Mouse (Mus musculus) MEL (cell line): ENCODE results near the gene Unc45a. TPM values are rescaled to one million over a fixed set of nuclear protein-coding genes. Genes with fewer than 3 reads are reported as not detected.

Source experiments
- DNase-seq: peaks from one replicate; pipeline ENCODE4 v3.0.0; 2011; ENCODE audit warnings: low read depth, low spot score
- H3K27ac ChIP-seq: 2 replicates; pipeline ENCODE4 v1.5.1; 2012; ENCODE audit warnings: low read depth, mild to moderate bottlenecking, control low read depth, low read length, moderate library complexity; ENCODE audit not compliant: control insufficient read depth
- H3K27me3 ChIP-seq, 2 experiments: fragments of 150-350 bp in 1 of 2; sonication (generic) in 1 of 2; 2 replicates each; pipeline ENCODE4 v1.6.1; 2012; ENCODE audit warnings: low read length in 2 of 2, mild to moderate bottlenecking in 2 of 2, improper control_type of control experiment in 1 of 2, moderate library complexity in 1 of 2; ENCODE audit not compliant: insufficient read depth in 2 of 2, control insufficient read depth in 1 of 2
- H3K36me3 ChIP-seq, 2 experiments: 2 replicates each; pipeline ENCODE4 v1.6.1; 2012 to 2014; ENCODE audit warnings: low read length in 2 of 2, improper control_type of control experiment in 1 of 2, inconsistent platforms in 1 of 2, mild to moderate bottlenecking in 1 of 2; ENCODE audit not compliant: insufficient read depth in 2 of 2, control insufficient read depth in 1 of 2
- H3K4me1 ChIP-seq, 2 experiments: fragments of 150-350 bp in 1 of 2; sonication (generic) in 1 of 2; 2 replicates each; pipeline ENCODE4 v1.6.1; 2012; ENCODE audit warnings: low read length in 2 of 2, improper control_type of control experiment in 1 of 2, mild to moderate bottlenecking in 1 of 2; ENCODE audit not compliant: insufficient read depth in 2 of 2, control insufficient read depth in 1 of 2
- H3K4me3 ChIP-seq, 2 experiments: fragments of 150-350 bp in 1 of 2; sonication (generic) in 1 of 2; 2 replicates each; pipeline ENCODE4 v1.5.1; 2012; ENCODE audit warnings: low read depth in 2 of 2, low read length in 2 of 2, mild to moderate bottlenecking in 2 of 2, moderate library complexity in 2 of 2, control low read depth in 1 of 2, improper control_type of control experiment in 1 of 2; ENCODE audit not compliant: control insufficient read depth in 1 of 2, insufficient read depth in 1 of 2
- H3K79me2 ChIP-seq: 2 replicates; pipeline ENCODE4 v1.6.1; 2012; ENCODE audit warnings: mild to moderate bottlenecking, low read length, moderate library complexity; ENCODE audit not compliant: control insufficient read depth, poor library complexity, insufficient read depth
- H3K9ac ChIP-seq: 2 replicates; pipeline ENCODE4 v1.6.1; 2012; ENCODE audit warnings: low read depth, mild to moderate bottlenecking, control low read depth, low read length, moderate library complexity; ENCODE audit not compliant: control insufficient read depth, poor library complexity, severe bottlenecking
- H3K9me3 ChIP-seq: fragments of 150-350 bp; sonication (generic); replicated peaks from 2 replicates; pipeline ENCODE4 v1.6.1; 2012; ENCODE audit warnings: mild to moderate bottlenecking, low read length, improper control_type of control experiment, moderate library complexity; ENCODE audit not compliant: insufficient read depth
- BHLHE40 ChIP-seq: IDR thresholded peaks from 2 replicates; pipeline ENCODE4 v1.6.1; 2012; ENCODE audit warnings: low read depth, mild to moderate bottlenecking, inconsistent platforms, low read length, improper control_type of control experiment, borderline replicate concordance
- CTCF ChIP-seq, 3 experiments: IDR thresholded peaks in 2 of 3; conservative IDR thresholded peaks in 1 of 3; 2 replicates each; pipeline ENCODE4 v1.5.1; 2011 to 2012; ENCODE audit warnings: low read length in 3 of 3, low read depth in 2 of 3, mild to moderate bottlenecking in 2 of 3, improper control_type of control experiment in 1 of 3, inconsistent platforms in 1 of 3, mixed read lengths in 1 of 3, moderate library complexity in 1 of 3; ENCODE audit not compliant: control insufficient read depth in 1 of 3, insufficient read depth in 1 of 3, poor library complexity in 1 of 3, severe bottlenecking in 1 of 3
- GATA1 ChIP-seq: IDR thresholded peaks from 2 replicates; pipeline ENCODE4 v1.6.1; 2011; ENCODE audit warnings: low read depth, low read length, improper control_type of control experiment
- KAT2A ChIP-seq: conservative IDR thresholded peaks from 2 replicates; pipeline ENCODE4 v1.6.1; 2012; ENCODE audit warnings: low read depth, low read length, improper control_type of control experiment, inconsistent platforms
- MAZ ChIP-seq: IDR thresholded peaks from 2 replicates; pipeline ENCODE4 v1.6.1; 2012; ENCODE audit warnings: low read depth, mild to moderate bottlenecking, inconsistent platforms, low read length, improper control_type of control experiment
- MYC ChIP-seq: IDR thresholded peaks from 2 replicates; pipeline ENCODE4 v1.6.1; 2011; ENCODE audit warnings: low read depth, mild to moderate bottlenecking, low read length, improper control_type of control experiment, moderate library complexity
- POLR2A ChIP-seq, 2 experiments: IDR thresholded peaks; 2 replicates each; pipeline ENCODE4 v1.6.1; 2011 to 2012; ENCODE audit warnings: low read length in 2 of 2, mild to moderate bottlenecking in 2 of 2, control low read depth in 1 of 2, improper control_type of control experiment in 1 of 2, low read depth in 1 of 2, moderate library complexity in 1 of 2; ENCODE audit not compliant: control insufficient read depth in 1 of 2, insufficient read depth in 1 of 2, poor library complexity in 1 of 2
- POLR2AphosphoS2 ChIP-seq: IDR thresholded peaks from 2 replicates; pipeline ENCODE4 v1.6.1; 2011; ENCODE audit warnings: low read length, improper control_type of control experiment
- POLR2AphosphoS5 ChIP-seq: IDR thresholded peaks from 2 replicates; pipeline ENCODE4 v1.6.1; 2012; ENCODE audit warnings: low read depth, borderline replicate concordance, mild to moderate bottlenecking, inconsistent platforms, low read length, moderate library complexity, mixed read lengths
- RAD21 ChIP-seq: IDR thresholded peaks from 2 replicates; pipeline ENCODE4 v1.6.1; 2011; ENCODE audit warnings: mild to moderate bottlenecking, low read depth, low read length, improper control_type of control experiment
- SMC3 ChIP-seq: IDR thresholded peaks from 2 replicates; pipeline ENCODE4 v1.6.1; 2011; ENCODE audit warnings: low read depth, low read length, improper control_type of control experiment
- TCF12 ChIP-seq: IDR thresholded peaks from 2 replicates; pipeline ENCODE4 v1.6.1; 2014; ENCODE audit warnings: low read depth, mild to moderate bottlenecking, inconsistent platforms, low read length, improper control_type of control experiment, moderate library complexity
- USF1 ChIP-seq: IDR thresholded peaks from 2 replicates; pipeline ENCODE4 v1.6.1; 2014; ENCODE audit warnings: low read depth, mild to moderate bottlenecking, inconsistent platforms, low read length, improper control_type of control experiment, moderate library complexity
- polyA plus RNA-seq, 2 experiments: library from polyadenylated mRNA; stranded (reverse) in 1 of 2; unstranded in 1 of 2; fragments of >175 nt in 1 of 2; fragments of >200 nt in 1 of 2; gene quantifications; 2 replicates each; pipeline versions ENCODE4 v1.2.1 to v1.2.4; 2012; ENCODE audit warnings: low replicate concordance in 2 of 2, low read depth in 1 of 2; ENCODE audit not compliant: insufficient read length in 2 of 2, insufficient read depth in 1 of 2, missing spikeins in 1 of 2
- total RNA-seq: library from RNA; depleted of rRNA; stranded (reverse); fragments of 300-350 nt; gene quantifications from 2 replicates; pipeline ENCODE4 v1.2.3, GENCODE M21; 2012

Gene Unc45a
- total and polyA plus RNA-seq, 3 experiments = 26.1 to 28.2 TPM; not detected in 1

DNA sequence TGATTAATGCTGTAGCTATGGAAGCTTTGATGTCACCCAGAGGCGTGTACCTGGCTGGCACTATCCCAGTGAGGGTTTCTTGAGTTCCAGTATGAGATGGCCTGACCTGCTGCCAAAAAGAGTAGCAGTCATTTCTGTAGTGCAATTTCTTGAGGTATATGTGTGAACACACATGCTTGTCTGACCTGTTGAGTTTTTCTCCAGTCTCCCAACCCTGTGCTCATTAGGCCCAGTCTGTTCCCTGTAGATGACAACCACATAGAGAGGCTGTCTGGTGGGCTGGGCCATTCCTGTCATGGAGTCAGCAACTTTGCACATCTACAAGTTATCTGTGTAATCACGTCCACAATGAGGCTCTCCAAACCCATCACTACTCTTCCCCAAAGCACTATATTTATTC, 25.1 kb downstream of the Unc45a start:
- H3K36me3 ChIP-seq = peaks cover 0 to 19% of the 10 kb centered on the region in 2 experiments; a peak in 2 of 4 replicates
- DNase-seq = no peak
- TF ChIP-seq POLR2A (IDR thresholded peaks at IDR 0.05; ENCODE audit: control insufficient read depth in 1 of 2, insufficient read depth in 1 of 2, low read depth in 1 of 2, low read length in 2 of 2, poor library complexity in 1 of 2) (peak in 1 of 2 experiments; percentile 33; a peak in 2 of 4 replicates), TCF12 (no peak), POLR2AphosphoS2 (peak; percentile 83), MYC (no peak)

DNA sequence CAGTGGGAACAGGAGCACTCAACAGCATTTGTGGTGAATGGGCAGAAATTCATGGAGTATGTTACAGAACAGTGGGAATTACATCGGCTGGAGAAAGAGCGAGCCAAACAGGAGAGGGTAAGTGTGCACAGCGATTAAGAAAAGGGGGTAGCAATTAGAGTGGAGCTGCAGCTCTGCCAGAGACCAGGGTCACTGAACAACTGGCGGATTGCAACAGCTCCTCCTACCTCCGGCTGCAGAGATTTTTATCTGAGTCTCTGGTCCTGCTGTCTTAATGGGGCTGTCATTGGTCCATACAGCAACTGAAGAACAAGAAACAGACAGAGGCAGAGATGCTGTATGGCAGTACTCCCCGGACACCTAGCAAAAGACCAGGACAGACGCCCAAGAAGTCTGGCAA, 30.0 kb downstream of the Unc45a start:
- no peak overlapping the region for H3K4me3 ChIP-seq
- 0 out of 2 replicates have a peak, but pooled peaks cover 2% of the 10 kb centered on the region for H3K79me2 ChIP-seq
- no peak overlapping the region for H3K9ac ChIP-seq
- DNase-seq = no peak
- H3K27me3 ChIP-seq = no peaks in the 10 kb centered on the region
- H3K9me3 ChIP-seq = no peaks in the 10 kb centered on the region
- H3K36me3 ChIP-seq = peaks cover 0 to 30% of the 10 kb centered on the region in 2 experiments; a peak in 2 of 4 replicates
- no peak overlapping the region for H3K27ac ChIP-seq
- H3K4me1 ChIP-seq = no peaks in the 10 kb centered on the region
- TF ChIP-seq MAZ (no peak), POLR2AphosphoS5 (no peak), BHLHE40 (no peak), USF1 (no peak), POLR2A (IDR thresholded peaks at IDR 0.05; ENCODE audit: control insufficient read depth in 1 of 2, insufficient read depth in 1 of 2, low read depth in 1 of 2, low read length in 2 of 2, poor library complexity in 1 of 2) (no peak; a peak in 1 of 4 replicates), GATA1 (no peak)

More for the DNA sequence above, 25.1 kb downstream of the Unc45a start:
- H3K79me2 ChIP-seq = peaks cover 3% of the 10 kb centered on the region
- H3K27me3 ChIP-seq = no peaks in the 10 kb centered on the region
- H3K4me1 ChIP-seq = no peaks in the 10 kb centered on the region
- no peak overlapping the region for H3K4me3 ChIP-seq
- no peak overlapping the region for H3K9ac ChIP-seq
- no peak overlapping the region for H3K27ac ChIP-seq
- H3K9me3 ChIP-seq = no peaks in the 10 kb centered on the region

DNA sequence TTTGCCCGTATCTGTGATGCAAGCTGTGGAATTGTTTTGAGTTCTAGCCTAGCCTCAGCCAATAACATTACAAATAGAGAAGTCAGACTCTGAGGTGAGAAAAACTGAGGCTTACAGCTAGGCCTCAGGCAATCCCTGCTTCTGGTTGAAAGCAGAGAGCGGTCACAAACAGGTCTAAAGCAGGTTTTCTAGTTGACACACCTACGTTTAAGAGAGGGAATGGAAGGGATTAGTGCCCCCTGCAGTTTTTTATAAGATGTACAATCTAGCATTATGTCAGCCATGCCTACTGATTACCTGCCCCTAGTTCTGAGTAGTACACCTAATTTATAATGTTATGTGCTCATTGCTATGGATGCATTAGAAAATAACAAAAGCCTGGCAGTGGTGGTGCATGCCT, 33.0 kb downstream of the Unc45a start:
- Histone ChIP-seq H3K79me2 (0 out of 2 replicates have a peak, but pooled peaks cover 2% of the 10 kb centered on the region), H3K4me1 (no peaks in the 10 kb centered on the region), H3K36me3 (peaks cover 0 to 45% of the 10 kb centered on the region in 2 experiments; a peak in 2 of 4 replicates), H3K27me3 (no peaks in the 10 kb centered on the region), H3K9me3 (no peaks in the 10 kb centered on the region), H3K9ac (no peak overlapping the region), H3K27ac (no peak overlapping the region), H3K4me3 (no peak overlapping the region)
- TF ChIP-seq SMC3 (peak; percentile 31; the same call in 1 of the 2 replicates), MYC (no peak), RAD21 (peak; percentile 8), KAT2A (no peak), CTCF (IDR thresholded peaks at IDR 0.05 in 2 of 3, conservative IDR thresholded peaks at IDR 0.05 in 1 of 3; ENCODE audit: control insufficient read depth in 1 of 3, insufficient read depth in 1 of 3, low read depth in 2 of 3, low read length in 3 of 3, poor library complexity in 1 of 3, severe bottlenecking in 1 of 3) (peak in 1 of 3 experiments; percentile 29; a peak in 1 of 6 replicates)
- DNase-seq = no peak
